Mouse (Mus musculus): Measurements from ENCODE around the gene Fyn. TPM values are rescaled to one million over a fixed set of nuclear protein-coding genes. Genes with fewer than 3 reads are reported as not detected.

The Fyn gene
- polyA plus RNA-seq, 1 experiment from 2014 or later: 44.3 TPM

DNA sequence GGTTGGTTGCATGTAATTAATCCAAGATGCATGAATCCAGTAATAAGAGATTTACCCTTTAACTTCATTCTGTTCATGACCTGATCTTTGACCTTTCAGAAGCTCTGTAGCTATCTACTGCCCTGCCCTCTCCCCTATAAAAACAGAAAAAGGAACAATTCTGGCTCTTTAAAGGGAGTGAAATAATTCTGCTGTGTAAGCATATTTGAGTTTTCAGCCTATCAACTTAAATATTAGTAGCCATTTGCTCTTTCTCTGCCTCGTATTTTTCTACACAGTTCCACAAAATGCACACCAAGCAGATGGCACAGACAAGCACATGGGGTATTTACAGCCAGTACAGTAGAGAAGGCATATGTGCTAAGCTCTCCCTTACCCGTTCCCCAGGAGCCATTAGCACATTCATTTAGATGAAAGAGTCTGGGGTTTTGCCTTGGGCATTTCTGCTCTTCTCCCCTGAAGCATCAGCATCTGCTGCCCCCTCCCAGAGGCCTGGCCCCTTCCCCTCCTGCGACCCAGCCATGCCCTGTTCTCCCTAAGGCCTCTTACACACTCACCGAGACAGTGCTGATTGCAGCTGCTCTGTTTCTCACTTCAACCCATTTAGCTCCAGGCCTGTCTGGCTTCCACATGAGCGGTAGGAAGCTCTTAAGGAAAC, 58.3 kb downstream of the Fyn start:
- peaks cover 10% of the 10 kb centered on the region for H3K4me1 ChIP-seq (ENCODE audit: control insufficient read depth, insufficient read depth, low read length)
- WGBS: 61% methylated on average over 5 of the region's 5 CpGs
- no peak for DNase-seq (ENCODE audit: low spot score, missing footprints)
- H3K9me3 ChIP-seq (ENCODE audit: control insufficient read depth, low read length): no peaks in the 10 kb centered on the region
- H3K27ac ChIP-seq (ENCODE audit: low read depth, low read length): no peak overlapping the region
- ATAC-seq (ENCODE audit: low FRiP score): peak; percentile 65; the same call in 1 of the 2 replicates
- H3K4me3 ChIP-seq (ENCODE audit: low read depth, low read length): no peak overlapping the region
- H3K27me3 ChIP-seq (ENCODE audit: control insufficient read depth, insufficient read depth, low read length): no peaks in the 10 kb centered on the region
- H3K9ac ChIP-seq (ENCODE audit: low read length): no peak overlapping the region
- H3K4me2 ChIP-seq: no peak overlapping the region
- no peaks in the 10 kb centered on the region for H3K36me3 ChIP-seq (ENCODE audit: control insufficient read depth, insufficient read depth, low read length)

DNA sequence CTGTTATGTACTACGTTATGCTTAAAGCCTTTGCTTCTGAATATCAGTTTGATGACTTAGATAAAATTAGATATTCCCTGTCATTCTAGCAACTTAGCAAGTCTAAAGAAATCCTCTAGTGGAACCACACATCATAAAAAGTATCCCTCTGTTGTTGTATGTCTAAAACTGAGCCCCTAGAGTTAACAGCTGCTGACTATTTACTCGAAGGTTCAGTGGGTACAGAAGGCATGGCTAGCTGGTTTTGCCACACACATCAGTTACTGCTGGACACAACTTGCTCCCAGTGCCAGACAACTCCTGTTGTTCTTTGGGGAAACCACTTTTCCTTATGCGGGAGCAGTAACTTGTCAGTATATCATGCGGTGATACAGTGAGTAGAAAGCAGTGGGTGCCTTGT, 61.0 kb downstream of the Fyn start:
- H3K27ac ChIP-seq (ENCODE audit: low read depth, low read length): no peak overlapping the region
- no peaks in the 10 kb centered on the region for H3K36me3 ChIP-seq (ENCODE audit: control insufficient read depth, insufficient read depth, low read length)
- WGBS: 88% methylated on average over 4 of the region's 4 CpGs
- DNase-seq (ENCODE audit: low spot score, missing footprints): no peak
- no peaks in the 10 kb centered on the region for H3K9me3 ChIP-seq (ENCODE audit: control insufficient read depth, low read length)
- H3K4me1 ChIP-seq (ENCODE audit: control insufficient read depth, insufficient read depth, low read length): peaks cover 10% of the 10 kb centered on the region
- no peak overlapping the region for H3K4me3 ChIP-seq (ENCODE audit: low read depth, low read length)
- no peak overlapping the region for H3K9ac ChIP-seq (ENCODE audit: low read length)
- H3K4me2 ChIP-seq: no peak overlapping the region
- ATAC-seq (ENCODE audit: low FRiP score): no peak
- H3K27me3 ChIP-seq (ENCODE audit: control insufficient read depth, insufficient read depth, low read length): no peaks in the 10 kb centered on the region

DNA sequence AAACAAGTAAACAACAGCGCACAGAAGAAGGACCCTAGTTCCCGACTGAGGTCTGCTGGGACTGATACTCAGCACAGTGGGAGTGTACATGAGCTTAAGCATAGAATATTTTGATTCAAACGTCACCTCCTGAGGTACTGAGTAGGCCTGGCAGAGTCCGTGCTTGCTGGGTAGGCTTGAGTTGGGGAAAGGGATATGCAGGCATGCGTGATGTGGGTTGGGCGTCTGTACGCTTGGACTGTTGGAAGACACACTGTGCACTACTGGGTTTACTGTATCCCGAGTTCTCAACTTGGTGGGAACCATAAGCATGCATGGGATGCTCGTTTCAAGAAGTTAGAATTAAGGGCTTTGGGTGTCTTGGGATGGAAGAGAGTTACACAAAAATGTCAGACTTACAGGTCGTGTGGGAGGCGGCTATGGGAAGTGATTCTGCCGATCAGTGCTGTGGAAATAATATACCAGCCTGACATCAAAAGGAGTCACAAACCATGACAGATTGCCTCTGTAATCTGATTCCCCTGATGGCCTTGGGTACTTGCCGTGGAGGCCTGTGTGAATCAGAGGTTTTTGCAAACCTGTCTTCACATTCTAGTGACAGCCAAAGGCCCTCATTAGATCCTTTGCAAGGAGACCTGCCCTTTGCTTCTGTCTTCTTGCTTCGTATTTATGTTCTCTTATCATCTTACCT, 61.6 kb downstream of the Fyn start:
- DNase-seq (ENCODE audit: low spot score, missing footprints): no peak
- Histone ChIP-seq H3K9me3 (ENCODE audit: control insufficient read depth, low read length) (no peaks in the 10 kb centered on the region), H3K27ac (ENCODE audit: low read depth, low read length) (no peak overlapping the region), H3K27me3 (ENCODE audit: control insufficient read depth, insufficient read depth, low read length) (no peaks in the 10 kb centered on the region), H3K4me1 (ENCODE audit: control insufficient read depth, insufficient read depth, low read length) (peaks cover 10% of the 10 kb centered on the region), H3K4me2 (no peak overlapping the region), H3K36me3 (ENCODE audit: control insufficient read depth, insufficient read depth, low read length) (no peaks in the 10 kb centered on the region), H3K4me3 (ENCODE audit: low read depth, low read length) (no peak overlapping the region), H3K9ac (ENCODE audit: low read length) (no peak overlapping the region)
- ATAC-seq (ENCODE audit: low FRiP score): no peak
- WGBS: 58% methylated on average over 14 of the region's 14 CpGs

DNA sequence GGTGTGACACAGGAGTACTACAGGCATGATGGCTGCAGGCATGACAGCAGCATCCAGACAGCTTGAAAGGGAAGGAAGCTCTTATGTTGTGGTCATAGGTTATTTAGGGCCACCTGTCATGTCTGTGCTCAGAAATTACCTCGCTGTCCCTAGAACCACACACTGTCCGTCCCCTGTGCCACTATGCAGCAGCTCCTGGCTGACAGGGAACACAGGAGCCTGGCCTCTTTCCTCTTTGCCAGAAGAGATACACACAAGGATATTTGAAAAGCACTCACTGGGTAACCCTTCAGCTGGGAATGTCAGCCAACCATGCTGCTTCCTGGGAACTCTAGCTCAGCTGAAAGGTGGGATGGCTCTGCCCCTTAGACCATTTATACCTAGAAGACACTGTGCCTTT, 62.6 kb downstream of the Fyn start:
- no peaks in the 10 kb centered on the region for H3K27me3 ChIP-seq (ENCODE audit: control insufficient read depth, insufficient read depth, low read length)
- H3K27ac ChIP-seq (ENCODE audit: low read depth, low read length): no peak overlapping the region
- no peak overlapping the region for H3K9ac ChIP-seq (ENCODE audit: low read length)
- peaks cover 10% of the 10 kb centered on the region for H3K4me1 ChIP-seq (ENCODE audit: control insufficient read depth, insufficient read depth, low read length)
- no peak overlapping the region for H3K4me3 ChIP-seq (ENCODE audit: low read depth, low read length)
- no peak for DNase-seq (ENCODE audit: low spot score, missing footprints)
- no peaks in the 10 kb centered on the region for H3K9me3 ChIP-seq (ENCODE audit: control insufficient read depth, low read length)
- H3K4me2 ChIP-seq: no peak overlapping the region
- H3K36me3 ChIP-seq (ENCODE audit: control insufficient read depth, insufficient read depth, low read length): no peaks in the 10 kb centered on the region
- ATAC-seq (ENCODE audit: low FRiP score): no peak
- WGBS: 71% methylated on average over 2 of the region's 2 CpGs

DNA sequence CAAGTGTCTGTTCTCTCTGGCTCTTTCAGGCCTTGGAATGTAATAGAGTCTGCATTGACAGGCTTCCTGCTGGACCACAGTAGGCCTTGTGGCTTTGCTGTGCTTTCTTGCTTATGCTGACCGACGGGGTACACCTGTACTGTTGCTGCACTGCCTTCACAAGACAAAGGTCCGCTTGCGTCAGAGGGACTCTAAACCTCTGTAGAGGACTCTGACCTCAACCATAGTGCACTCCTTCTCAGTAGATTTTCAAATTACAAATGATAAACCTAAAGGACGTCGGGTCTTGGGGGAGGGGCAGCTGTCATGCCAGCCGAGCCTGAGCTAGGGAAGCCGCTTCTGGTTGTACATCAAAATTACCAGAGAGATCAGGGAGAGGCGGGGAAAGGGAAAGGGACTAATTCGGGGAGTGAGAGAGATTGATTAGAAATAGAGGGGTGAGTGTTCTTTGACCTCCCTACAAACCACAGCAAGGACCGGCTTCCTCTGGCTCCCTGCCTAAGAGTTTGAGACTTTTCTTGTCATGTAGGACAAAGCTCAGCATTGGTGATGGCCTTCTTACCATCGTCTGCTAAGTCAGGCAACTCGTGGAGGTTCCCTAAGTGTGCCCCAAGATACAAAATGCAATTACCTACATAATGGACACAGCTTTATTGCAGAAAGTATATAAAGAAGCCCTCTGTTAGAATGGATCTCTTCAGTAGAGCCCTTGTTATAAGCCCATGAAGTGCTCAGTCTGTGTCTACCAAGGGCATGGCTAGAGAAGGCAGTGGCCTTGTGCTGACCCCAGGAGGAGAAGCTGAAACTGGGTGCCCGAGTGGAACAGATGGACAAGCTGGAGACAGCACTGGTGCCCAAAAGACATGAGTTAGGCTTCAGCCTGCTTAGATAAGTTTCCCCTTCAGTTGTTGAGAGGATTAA, 64.3 kb downstream of the Fyn start:
- peaks cover 10% of the 10 kb centered on the region for H3K4me1 ChIP-seq (ENCODE audit: control insufficient read depth, insufficient read depth, low read length)
- H3K9me3 ChIP-seq (ENCODE audit: control insufficient read depth, low read length): no peaks in the 10 kb centered on the region
- no peak for ATAC-seq (ENCODE audit: low FRiP score)
- H3K4me3 ChIP-seq (ENCODE audit: low read depth, low read length): no peak overlapping the region
- H3K27ac ChIP-seq (ENCODE audit: low read depth, low read length): no peak overlapping the region
- 84% methylated on average over 14 of the region's 14 CpGs for WGBS
- no peak overlapping the region for H3K9ac ChIP-seq (ENCODE audit: low read length)
- H3K36me3 ChIP-seq (ENCODE audit: control insufficient read depth, insufficient read depth, low read length): no peaks in the 10 kb centered on the region
- DNase-seq (ENCODE audit: low spot score, missing footprints): no peak
- no peaks in the 10 kb centered on the region for H3K27me3 ChIP-seq (ENCODE audit: control insufficient read depth, insufficient read depth, low read length)
- H3K4me2 ChIP-seq: no peak overlapping the region

DNA sequence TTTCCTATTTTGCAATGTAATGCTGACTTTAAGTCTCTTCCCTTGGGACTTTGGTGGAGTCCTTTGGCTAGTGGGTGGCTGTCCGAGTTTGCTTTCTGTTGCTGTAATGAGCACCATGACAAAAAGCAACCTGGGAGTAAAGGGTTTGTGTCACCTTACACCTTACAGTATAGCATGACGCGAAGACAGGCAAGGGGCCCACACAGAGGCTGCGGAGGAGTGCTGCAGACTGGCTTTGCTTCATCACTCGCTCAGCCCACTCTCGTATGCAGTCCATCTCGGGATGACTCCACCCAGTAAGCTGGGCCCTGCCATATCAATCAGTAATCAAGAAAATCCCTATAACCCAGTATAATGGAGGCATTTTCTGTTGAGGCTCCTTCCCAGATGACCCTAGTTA, 65.2 kb downstream of the Fyn start:
- WGBS: 91% methylated on average over 7 of the region's 7 CpGs
- Histone ChIP-seq H3K27ac (ENCODE audit: low read depth, low read length) (no peak overlapping the region), H3K36me3 (ENCODE audit: control insufficient read depth, insufficient read depth, low read length) (no peaks in the 10 kb centered on the region), H3K4me2 (no peak overlapping the region), H3K9me3 (ENCODE audit: control insufficient read depth, low read length) (no peaks in the 10 kb centered on the region), H3K4me3 (ENCODE audit: low read depth, low read length) (no peak overlapping the region), H3K4me1 (ENCODE audit: control insufficient read depth, insufficient read depth, low read length) (peaks cover 10% of the 10 kb centered on the region), H3K27me3 (ENCODE audit: control insufficient read depth, insufficient read depth, low read length) (no peaks in the 10 kb centered on the region), H3K9ac (ENCODE audit: low read length) (no peak overlapping the region)
- ATAC-seq (ENCODE audit: low FRiP score) (no peak), DNase-seq (ENCODE audit: low spot score, missing footprints) (no peak)

DNA sequence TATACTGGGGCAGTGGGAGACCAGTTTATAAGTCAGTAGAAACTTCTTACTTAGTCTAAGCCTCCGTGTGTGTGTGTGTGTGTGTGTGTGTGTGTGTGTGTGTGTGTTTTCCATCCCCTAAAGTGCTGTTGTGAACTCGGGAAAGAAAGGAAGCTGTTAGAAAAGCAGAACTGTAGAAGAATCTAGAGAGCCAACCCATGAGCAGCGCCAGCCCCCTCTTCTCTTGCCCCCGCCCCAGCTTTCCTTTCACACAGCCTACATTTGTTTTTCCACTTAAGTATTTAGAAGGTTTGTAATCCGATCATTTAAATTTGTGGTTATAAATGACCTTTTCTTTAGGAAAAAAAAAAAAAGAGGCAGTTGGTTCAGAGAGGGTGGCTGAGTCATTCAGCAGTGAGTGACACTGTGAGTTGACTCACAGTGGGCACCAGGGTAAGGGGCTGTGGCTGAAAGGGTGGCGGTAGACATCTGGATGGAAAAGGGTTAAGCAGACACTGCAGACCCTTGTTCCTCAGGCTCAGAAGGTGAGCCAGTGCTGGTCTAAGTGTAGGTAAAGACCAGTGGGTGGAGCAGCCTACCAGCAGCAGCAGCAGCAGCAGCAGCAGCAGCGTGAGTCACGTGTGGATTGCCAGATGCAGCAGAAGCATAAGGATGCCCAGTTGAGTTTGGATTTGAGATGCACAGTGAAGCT, 66.2 kb downstream of the Fyn start:
- ATAC-seq (ENCODE audit: low FRiP score) (no peak), DNase-seq (ENCODE audit: low spot score, missing footprints) (no peak)
- H3K4me1 ChIP-seq (ENCODE audit: control insufficient read depth, insufficient read depth, low read length): peaks cover 6% of the 10 kb centered on the region
- 73% methylated on average over 8 of the region's 8 CpGs for WGBS
- no peak overlapping the region for H3K27ac ChIP-seq (ENCODE audit: low read depth, low read length)
- H3K9ac ChIP-seq (ENCODE audit: low read length): no peak overlapping the region
- H3K4me3 ChIP-seq (ENCODE audit: low read depth, low read length): no peak overlapping the region
- no peaks in the 10 kb centered on the region for H3K27me3 ChIP-seq (ENCODE audit: control insufficient read depth, insufficient read depth, low read length)
- H3K4me2 ChIP-seq: no peak overlapping the region
- H3K36me3 ChIP-seq (ENCODE audit: control insufficient read depth, insufficient read depth, low read length): no peaks in the 10 kb centered on the region
- H3K9me3 ChIP-seq (ENCODE audit: control insufficient read depth, low read length): no peaks in the 10 kb centered on the region

DNA sequence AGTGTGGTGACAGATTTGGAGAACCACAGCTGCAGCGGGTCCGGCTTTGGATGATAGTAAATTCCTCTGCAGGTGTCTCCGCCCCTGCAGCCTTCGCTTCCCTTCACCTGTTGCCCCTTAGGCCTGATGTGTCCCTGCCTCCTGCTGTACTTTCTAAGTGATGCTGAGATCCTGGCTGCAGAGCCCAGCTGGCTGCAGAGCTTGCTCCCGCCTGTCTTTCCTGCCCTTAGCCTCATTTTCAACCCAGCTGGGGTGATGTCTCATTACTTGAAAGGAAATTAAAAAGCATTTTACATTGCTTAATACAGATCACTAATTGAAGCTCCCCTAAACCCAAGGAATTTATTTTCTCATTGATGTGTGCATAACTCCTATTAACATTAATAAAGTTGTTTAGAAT, 70.2 kb downstream of the Fyn start:
- H3K27ac ChIP-seq (ENCODE audit: low read depth, low read length): no peak overlapping the region
- no peaks in the 10 kb centered on the region for H3K36me3 ChIP-seq (ENCODE audit: control insufficient read depth, insufficient read depth, low read length)
- ATAC-seq (ENCODE audit: low FRiP score) (no peak), DNase-seq (ENCODE audit: low spot score, missing footprints) (peak; percentile 67)
- WGBS: 58% methylated on average over 5 of the region's 5 CpGs
- no peak overlapping the region for H3K4me2 ChIP-seq
- H3K27me3 ChIP-seq (ENCODE audit: control insufficient read depth, insufficient read depth, low read length): no peaks in the 10 kb centered on the region
- H3K4me3 ChIP-seq (ENCODE audit: low read depth, low read length): no peak overlapping the region
- no peak overlapping the region for H3K9ac ChIP-seq (ENCODE audit: low read length)
- no peaks in the 10 kb centered on the region for H3K9me3 ChIP-seq (ENCODE audit: control insufficient read depth, low read length)
- no peaks in the 10 kb centered on the region; the same call in 1 of the 2 replicates for H3K4me1 ChIP-seq (ENCODE audit: control insufficient read depth, insufficient read depth, low read length)

All from midbrain, embryonic 11.5 days (tissue).